ENCODE assay signal across 10 mouse cellular contexts in genomic region chr12:108213090-108214041, GRCm38 (mm10). TPM values are rescaled to one million over a fixed set of nuclear protein-coding genes. Genes with fewer than 3 reads are reported as not detected.
A peak's percentile ranks its signal among the peaks of the same experiment; 100 is the strongest.
DNase-seq lines count a peak whose midpoint lies in the region; ATAC-seq lines count a peak whose summit lies in the region.
"Had no signal": no experiment of that assay in that cellular context is flagged by ENCODE, and none has a peak within 500 bp of the region (broad histone marks: within the 10 kb centered on the region; RNA-seq: fewer than 3 reads in every experiment).

No protein-coding gene starts in this region.

- no peak overlapping the region for H3K4me3 ChIP-seq in liver, embryonic 11.5 days (ENCODE audit: low read depth, low read length)
- H3K4me3 ChIP-seq in hindbrain, embryonic 10.5 days = no peak overlapping the region
- no peak overlapping the region for H3K4me3 ChIP-seq in neural tube, embryonic 14.5 days (ENCODE audit: low read depth, low read length)

- no peaks in the 10 kb centered on the region for H3K27me3 ChIP-seq in liver, embryonic 11.5 days (replicated peaks; ENCODE audit: control insufficient read depth, insufficient read depth, low read length)
- H3K27me3 ChIP-seq in hindbrain, embryonic 10.5 days (ENCODE audit: insufficient read depth, poor library complexity, severe bottlenecking) = no peaks in the 10 kb centered on the region
- no peaks in the 10 kb centered on the region for H3K27me3 ChIP-seq in neural tube, embryonic 14.5 days (ENCODE audit: control insufficient read depth, insufficient read depth, low read length)

- no peak for DNase-seq in liver, embryonic 11.5 days (ENCODE audit: low spot score)
- DNase-seq in liver = no peak
- DNase-seq in cerebellum, postnatal 14 days = peak; percentile 16 to 23
- no peak for DNase-seq in hindbrain, embryonic 10.5 days (ENCODE audit: low spot score)
- no peak for DNase-seq in adrenal gland, postnatal 14 days
- DNase-seq in heart, postnatal 4 days = no peak
- DNase-seq: layer of hippocampus, postnatal 36 days; lung, postnatal 36 days; thymus, postnatal 25 days had no signal

- H3K4me2 ChIP-seq in liver, embryonic 11.5 days = no peak overlapping the region
- no peak overlapping the region for H3K4me2 ChIP-seq in neural tube, embryonic 14.5 days (ENCODE audit: low read depth, low read length)

- WGBS in liver, embryonic 11.5 days = 42% methylated on average over 18 of the region's 18 CpGs
- WGBS in hindbrain, embryonic 10.5 days = 52% methylated on average over 18 of the region's 18 CpGs
- 32% methylated on average over 18 of the region's 18 CpGs for WGBS in neural tube, embryonic 14.5 days

- H3K27ac ChIP-seq in liver, embryonic 11.5 days (ENCODE audit: low read depth, low read length) = peak overlapping the region; percentile 19; the same call in 1 of the 2 replicates
- peak overlapping the region; percentile 72 for H3K27ac ChIP-seq in hindbrain, embryonic 10.5 days
- H3K27ac ChIP-seq in neural tube, embryonic 14.5 days (ENCODE audit: low read depth, low read length) = peak overlapping the region; percentile 7

- H3K36me3 ChIP-seq in liver, embryonic 11.5 days (ENCODE audit: control insufficient read depth, insufficient read depth, low read length) = no peaks in the 10 kb centered on the region
- H3K36me3 ChIP-seq in hindbrain, embryonic 10.5 days = peaks cover 14% of the 10 kb centered on the region; the same call in 1 of the 2 replicates
- H3K36me3 ChIP-seq in neural tube, embryonic 14.5 days (ENCODE audit: control insufficient read depth, insufficient read depth, low read length) = no peaks in the 10 kb centered on the region

- ATAC-seq in liver, embryonic 11.5 days (replicated peaks; ENCODE audit: low FRiP score) = no peak
- ATAC-seq in neural tube, embryonic 14.5 days (ENCODE audit: low read depth) = 0 out of 2 replicates have a peak, but pooled peaks have one; percentile 6

- no peak overlapping the region for H3K9ac ChIP-seq in liver, embryonic 11.5 days (ENCODE audit: low read depth, low read length)
- H3K9ac ChIP-seq in neural tube, embryonic 14.5 days (replicated peaks; ENCODE audit: low read depth, low read length) = 0 out of 2 replicates have a peak overlapping the region, but pooled peaks have one; percentile 7

- H3K9me3 ChIP-seq in liver, embryonic 11.5 days (ENCODE audit: control insufficient read depth, low read length) = no peaks in the 10 kb centered on the region
- no peaks in the 10 kb centered on the region for H3K9me3 ChIP-seq in hindbrain, embryonic 10.5 days
- no peaks in the 10 kb centered on the region for H3K9me3 ChIP-seq in neural tube, embryonic 14.5 days (ENCODE audit: control insufficient read depth, low read length)

- peaks cover 36% of the 10 kb centered on the region for H3K4me1 ChIP-seq in liver, embryonic 11.5 days (replicated peaks; ENCODE audit: control insufficient read depth, insufficient read depth, low read length)
- H3K4me1 ChIP-seq in hindbrain, embryonic 10.5 days (replicated peaks) = peaks cover 90% of the 10 kb centered on the region
- peaks cover 61% of the 10 kb centered on the region for H3K4me1 ChIP-seq in neural tube, embryonic 14.5 days (ENCODE audit: control insufficient read depth, insufficient read depth, low read length)

RNA-seq across cellular contexts. Expression of gene Ccnk, which starts 34.0 kb away (rescaled TPM):
- polyA plus RNA-seq in liver, embryonic 11.5 days (2014; fragmentation: Nextera tagmentation; extraction: Ambion mirVana) = 4.3 and 5.2 TPM in 2 replicates
- polyA plus RNA-seq in hindbrain, embryonic 10.5 days (2016; fragmentation: Nextera tagmentation; extraction: Ambion mirVana) = 2.9 and 3.3 TPM in 2 replicates
- polyA plus RNA-seq in neural tube, embryonic 14.5 days (2014; fragmentation: Nextera tagmentation; extraction: Ambion mirVana) = 3.7 and 6.0 TPM in 2 replicates
- 31.5 and 31.7 TPM in 2 replicates for total RNA-seq in adrenal gland, postnatal 14 days (2021)
- total RNA-seq in heart, postnatal 4 days (2021) = 10 to 100 TPM; 30.5 to 32.8 TPM

RNA-seq across cellular contexts. Expression of gene Setd3, which starts 34.3 kb away (rescaled TPM):
- polyA plus RNA-seq in liver, embryonic 11.5 days (2014; fragmentation: Nextera tagmentation; extraction: Ambion mirVana) = 73.3 and 77.0 TPM in 2 replicates
- 76.9 and 82.1 TPM in 2 replicates for polyA plus RNA-seq in hindbrain, embryonic 10.5 days (2016; fragmentation: Nextera tagmentation; extraction: Ambion mirVana)
- polyA plus RNA-seq in neural tube, embryonic 14.5 days (2014; fragmentation: Nextera tagmentation; extraction: Ambion mirVana) = 90.6 and 91.9 TPM in 2 replicates
- 92.3 and 93.2 TPM in 2 replicates for total RNA-seq in adrenal gland, postnatal 14 days (2021)
- total RNA-seq in heart, postnatal 4 days (2021) = 10 to 100 TPM; 74.9 to 75.7 TPM

Comparison
In these comparisons a context has a peak if more than half of its experiments do, and no peak if none do; other contexts are left out.
1. DNase-seq: peak in cerebellum, postnatal 14 days (2 of 2); none in liver, embryonic 11.5 days (single experiment), liver (single experiment), hindbrain, embryonic 10.5 days (single experiment), adrenal gland, postnatal 14 days (single experiment) and heart, postnatal 4 days (single experiment).
2. H3K27ac ChIP-seq: peak in every context shown above with its lines; median percentile 72 in hindbrain, embryonic 10.5 days; 19 in liver, embryonic 11.5 days; 7 in neural tube, embryonic 14.5 days.